Mouse (Mus musculus) embryonic fibroblast, embryonic 13.5 days (primary cell): ENCODE data around the gene Bmp10. TPM values are rescaled to one million over a fixed set of nuclear protein-coding genes. Genes with fewer than 3 reads are reported as not detected.

ENCODE experiments used
- H3K27ac ChIP-seq: 2 replicates; pipeline ENCODE4 v1.5.1; 2012; ENCODE audit warnings: low read length, control low read depth, inconsistent platforms; ENCODE audit not compliant: insufficient read depth
- H3K4me1 ChIP-seq: 2 replicates; pipeline ENCODE4 v1.6.1; 2011; ENCODE audit warnings: low read length; ENCODE audit not compliant: control insufficient read depth, insufficient read depth
- H3K4me3 ChIP-seq: 2 replicates; pipeline ENCODE4 v1.5.1; 2011; ENCODE audit warnings: mild to moderate bottlenecking, control low read depth, low read length; ENCODE audit not compliant: insufficient read depth
- CTCF ChIP-seq: IDR thresholded peaks from 2 replicates; pipeline ENCODE4 v1.5.1; 2011; ENCODE audit warnings: mild to moderate bottlenecking, control low read depth, low read length, moderate library complexity, borderline replicate concordance; ENCODE audit not compliant: insufficient read depth
- POLR2A ChIP-seq: IDR thresholded peaks from 2 replicates; pipeline ENCODE4 v1.6.1; 2011; ENCODE audit warnings: low read depth, mild to moderate bottlenecking, control low read depth, low read length, moderate library complexity
- polyA plus RNA-seq: library from polyadenylated mRNA; stranded (reverse); fragments of >200 nt; gene quantifications from 2 replicates; pipeline ENCODE4 v1.2.4, GENCODE M21; 2011; ENCODE audit warnings: low read depth; ENCODE audit not compliant: missing spikeins, insufficient read length

Bmp10 gene
- polyA plus RNA-seq, 1 experiment = not detected

DNA sequence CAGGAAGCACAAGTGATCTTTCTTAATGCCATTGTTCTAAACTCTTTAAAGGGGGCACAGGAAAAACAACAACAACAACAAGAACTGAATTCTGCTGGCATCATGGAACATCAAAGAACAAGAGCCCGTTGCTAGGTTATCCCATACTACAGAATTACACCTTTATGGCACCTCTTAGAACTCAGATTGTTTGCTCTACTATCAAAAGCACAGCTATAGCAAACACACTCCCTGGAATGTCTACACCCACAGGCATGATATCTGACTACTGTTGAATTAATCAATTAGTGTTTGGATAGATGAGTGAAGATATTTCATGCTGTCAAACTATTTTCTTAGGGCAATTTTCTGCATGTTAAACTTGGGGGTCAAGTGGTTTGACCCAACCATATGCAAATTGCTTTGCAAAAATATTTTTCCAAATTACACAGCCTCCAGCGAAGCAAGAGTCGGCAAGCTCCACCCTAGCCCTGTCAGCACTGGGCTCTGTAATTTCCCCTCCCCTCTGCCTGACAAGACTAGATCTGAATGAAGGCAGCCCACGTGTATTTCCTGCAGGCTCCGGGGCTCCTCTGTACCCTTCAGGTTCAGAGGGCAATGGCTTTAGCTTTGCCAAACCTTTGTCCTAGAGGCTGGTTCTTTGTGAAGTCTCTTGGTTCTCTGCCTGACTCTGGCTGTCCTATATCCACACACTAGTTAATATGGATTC is 50.7 kb downstream of the Bmp10 start:
- Histone ChIP-seq H3K4me3 (no peak overlapping the region), H3K27ac (no peak overlapping the region), H3K4me1 (no peaks in the 10 kb centered on the region)
- no peak for TF ChIP-seq POLR2A
- no peak for TF ChIP-seq CTCF

DNA sequence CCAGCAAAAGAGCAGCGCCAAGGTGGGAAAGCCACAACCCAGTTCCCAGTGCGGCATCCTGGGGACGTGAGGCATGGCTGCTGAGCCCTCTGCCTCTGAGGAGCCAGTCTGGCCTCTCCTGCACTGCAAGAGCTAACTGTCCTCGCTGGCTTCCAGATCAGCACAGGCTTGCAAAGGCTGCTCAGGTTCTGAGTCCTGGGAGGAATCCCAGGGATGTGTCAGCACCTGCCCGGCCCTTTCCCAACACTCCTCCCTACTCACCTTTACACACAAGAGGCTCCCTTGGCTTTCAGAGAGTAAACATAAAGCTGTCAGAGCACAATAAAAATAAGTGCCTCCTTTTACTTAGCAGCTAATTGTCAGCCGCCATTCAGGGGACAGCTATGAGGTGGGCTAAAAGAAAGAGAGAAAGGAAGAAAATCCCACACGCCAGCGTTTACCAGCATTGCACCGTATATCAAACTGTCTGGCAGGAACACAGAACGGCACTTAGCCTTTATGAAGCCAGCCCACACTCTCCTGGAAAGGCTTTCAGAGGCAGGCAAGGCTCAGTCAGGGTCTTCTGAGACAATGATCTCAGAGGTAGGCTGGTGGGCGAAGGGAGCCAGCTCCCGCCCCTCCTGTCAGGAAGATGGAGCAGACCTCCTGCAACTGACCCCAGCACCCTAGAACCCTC is 54.6 kb downstream of the Bmp10 start:
- TF ChIP-seq CTCF = no peak
- no peak for TF ChIP-seq POLR2A
- Histone ChIP-seq H3K4me1 (no peaks in the 10 kb centered on the region), H3K4me3 (no peak overlapping the region), H3K27ac (no peak overlapping the region)

DNA sequence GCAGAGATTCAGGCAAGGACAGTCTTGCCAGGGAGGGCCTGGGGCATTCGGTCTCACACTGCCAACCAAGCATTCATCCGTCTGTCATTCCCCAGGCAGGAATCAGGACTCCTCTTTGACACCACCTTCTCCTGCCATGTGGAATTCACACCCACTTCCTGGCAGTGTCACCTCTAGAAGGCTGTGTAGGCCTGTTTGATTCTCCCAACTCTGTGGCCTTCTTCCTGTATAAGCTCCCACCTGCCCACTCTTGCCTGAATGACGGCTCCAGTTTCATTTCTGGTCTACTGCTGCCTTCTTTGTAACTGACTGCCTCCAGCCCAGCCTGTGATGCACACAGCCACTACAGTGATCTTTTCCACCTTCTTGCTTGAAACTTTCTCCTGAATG is 55.1 kb downstream of the Bmp10 start:
- Histone ChIP-seq H3K4me3 (no peak overlapping the region), H3K4me1 (no peaks in the 10 kb centered on the region), H3K27ac (no peak overlapping the region)
- no peak for TF ChIP-seq CTCF
- TF ChIP-seq POLR2A = no peak

- TF ChIP-seq POLR2A = no peak
- no peak for TF ChIP-seq CTCF
- Histone ChIP-seq H3K4me1 (no peaks in the 10 kb centered on the region), H3K4me3 (no peak overlapping the region), H3K27ac (no peak overlapping the region)
Observed at GRCm38 (mm10) chr6:87484806-87485205, 56.0 kb downstream of the Bmp10 start.

Other genes starting within 250 kb of the Bmp10 start
- 172 and 200 TPM in 2 replicates for gene Antxr1, start 93.2 kb upstream of the Bmp10 start, polyA plus RNA-seq
- not detected in 2 replicates for gene Gkn1, start 78.1 kb upstream of the Bmp10 start, polyA plus RNA-seq
- not detected in 2 replicates for gene Gkn2, start 55.6 kb upstream of the Bmp10 start, polyA plus RNA-seq
- gene Gkn3, start 40.1 kb upstream of the Bmp10 start, polyA plus RNA-seq = not detected in 2 replicates
- 0.42 TPM in 1 of 2 replicates, not detected in the other for gene Arhgap25, start 104.3 kb downstream of the Bmp10 start, polyA plus RNA-seq
- 0.47 and 3.3 TPM in 2 replicates for gene Prokr1, start 161.7 kb downstream of the Bmp10 start, polyA plus RNA-seq
- 8.8 and 9.7 TPM in 2 replicates for gene Aplf, start 243.2 kb downstream of the Bmp10 start, polyA plus RNA-seq